Comparison of ENCODE assay signal across 22 mouse cellular contexts in the genomic region with DNA sequence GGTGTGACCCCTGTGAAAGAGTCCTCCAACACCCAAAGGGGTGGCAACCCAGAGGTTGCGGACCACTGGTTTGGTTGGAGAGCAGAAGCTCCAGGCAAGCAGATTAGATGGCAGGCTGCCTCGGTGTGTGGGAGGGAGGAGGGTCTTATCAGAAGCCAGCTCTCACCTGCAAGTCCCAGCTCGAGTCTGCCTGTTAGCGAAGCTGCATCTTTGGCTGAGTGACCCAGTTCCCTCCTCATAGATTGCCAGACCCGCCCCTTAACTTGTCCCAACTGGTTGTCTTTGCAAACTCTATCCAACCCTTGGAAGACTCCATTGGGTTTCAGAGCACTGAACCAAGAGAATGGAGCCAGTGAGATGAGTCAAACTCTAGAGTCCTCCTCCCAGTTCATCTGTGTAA.
A peak's percentile ranks its signal among the peaks of the same experiment; 100 is the strongest.
DNase-seq lines count a peak whose midpoint lies in the region; ATAC-seq lines count a peak whose summit lies in the region.
"Had no signal": no experiment of that assay in that cellular context is flagged by ENCODE, and none has a peak within 500 bp of the region (broad histone marks: within the 10 kb centered on the region; RNA-seq: fewer than 3 reads in every experiment).

No protein-coding gene starts in this region.

- 0 out of 2 replicates have a peak, but pooled peaks cover under 1% of the 10 kb centered on the region for H3K4me1 ChIP-seq in heart, embryonic 16.5 days (ENCODE audit: control insufficient read depth, insufficient read depth, low read length)
- peaks cover 22% of the 10 kb centered on the region for H3K4me1 ChIP-seq in limb, embryonic 15.5 days
- H3K4me1 ChIP-seq: heart, embryonic 15.5 days had no signal

- no peak overlapping the region for H3K4me2 ChIP-seq in heart, embryonic 16.5 days (ENCODE audit: low read depth, low read length)
- H3K4me2 ChIP-seq in limb, embryonic 15.5 days, result no peak overlapping the region
- H3K4me2 ChIP-seq: heart, embryonic 11.5 days; heart, embryonic 15.5 days; hindbrain, embryonic 15.5 days had no signal

- intact Hi-C loops in heart, postnatal 36 days (cut with DNase I), result no loop called here
- intact Hi-C loops in left cerebral cortex, postnatal 4 days (cut with DNase I), result no loop called here

- no peak for DNase-seq in heart, postnatal 36 days
- DNase-seq in urinary bladder, postnatal 25 days (ENCODE audit: low spot score), result peak; percentile 8
- no peak for DNase-seq in urinary bladder, adult 2 months (ENCODE audit: low spot score)
- peak; percentile 13 to 45 for DNase-seq in urinary bladder, postnatal 36 days (ENCODE audit: low spot score in 2 of 2)
- DNase-seq in embryo, embryonic 9.5 days (ENCODE audit: extremely low spot score), result no peak
- DNase-seq in left cerebral cortex, postnatal 4 days, result no peak
- DNase-seq: adrenal gland, postnatal 14 days; cerebellum, adult 11-12 months; cerebellum, adult 9-11 months; cerebellum, postnatal 36 days; gastrocnemius, adult 2 months; gastrocnemius, postnatal 25 days; heart, adult 18-20 months had no signal

- H3K36me3 ChIP-seq in heart, embryonic 16.5 days (ENCODE audit: control insufficient read depth, insufficient read depth), result 0 out of 2 replicates have a peak, but pooled peaks cover 2% of the 10 kb centered on the region
- H3K36me3 ChIP-seq in limb, embryonic 15.5 days, result peaks cover 23% of the 10 kb centered on the region

- ATAC-seq in heart, embryonic 16.5 days (replicated peaks; ENCODE audit: extremely low read depth, insufficient read depth, low FRiP score), result peak; percentile 32; the same call in 1 of the 2 replicates
- ATAC-seq in limb, embryonic 15.5 days (ENCODE audit: insufficient number of reproducible peaks, low FRiP score, low TSS enrichment, low read depth), result no peak; the same call in 1 of the 2 replicates
- ATAC-seq: activated CD4-positive, CD25-positive, alpha-beta regulatory T cell, adult 4 months; forebrain, embryonic 14.5 days; Patski had no signal

- H3K27me3 ChIP-seq in heart, embryonic 16.5 days (ENCODE audit: control insufficient read depth, insufficient read depth, low read length), result no peaks in the 10 kb centered on the region
- no peaks in the 10 kb centered on the region for H3K27me3 ChIP-seq in limb, embryonic 15.5 days
- H3K27me3 ChIP-seq: heart, embryonic 15.5 days; hindbrain, embryonic 15.5 days; Patski had no signal

- H3K4me3 ChIP-seq in heart, embryonic 16.5 days (ENCODE audit: low read length), result no peak overlapping the region
- H3K4me3 ChIP-seq in limb, embryonic 15.5 days, result no peak overlapping the region
- H3K4me3 ChIP-seq: forebrain, embryonic 10.5 days; gastrocnemius, adult 2 months; heart, embryonic 15.5 days; hindbrain, embryonic 15.5 days had no signal

- 68% methylated on average over 5 of the region's 5 CpGs for WGBS in heart, embryonic 16.5 days
- 78% methylated on average over 5 of the region's 5 CpGs for WGBS in limb, embryonic 15.5 days

- H3K27ac ChIP-seq in heart, embryonic 16.5 days (ENCODE audit: low read length), result no peak overlapping the region
- peak overlapping the region; percentile 47; the same call in 1 of the 2 replicates for H3K27ac ChIP-seq in limb, embryonic 15.5 days
- H3K27ac ChIP-seq: forebrain, embryonic 10.5 days; gastrocnemius, adult 2 months; heart, embryonic 15.5 days; hindbrain, embryonic 15.5 days had no signal

- no peaks in the 10 kb centered on the region for H3K9me3 ChIP-seq in heart, embryonic 16.5 days (replicated peaks; ENCODE audit: control insufficient read depth, low read length)
- no peaks in the 10 kb centered on the region for H3K9me3 ChIP-seq in limb, embryonic 15.5 days
- H3K9me3 ChIP-seq: forebrain, embryonic 10.5 days; heart, embryonic 15.5 days; hindbrain, embryonic 15.5 days had no signal

- no peak overlapping the region for H3K9ac ChIP-seq in heart, embryonic 16.5 days (ENCODE audit: low read length)
- H3K9ac ChIP-seq in limb, embryonic 15.5 days, result no peak overlapping the region
- H3K9ac ChIP-seq: heart, embryonic 15.5 days; hindbrain, embryonic 15.5 days had no signal

Comparison
In these comparisons a context has a peak if more than half of its experiments do, and no peak if none do; other contexts are left out.
1. DNase-seq: peak in urinary bladder, postnatal 25 days (single experiment) and urinary bladder, postnatal 36 days (2 of 2); none in heart, postnatal 36 days (0 of 2), urinary bladder, adult 2 months (single experiment), embryo, embryonic 9.5 days (single experiment) and left cerebral cortex, postnatal 4 days (single experiment).